Mouse (Mus musculus) ES-E14 (cell line): ENCODE results near the gene Kif22. TPM values are rescaled to one million over a fixed set of nuclear protein-coding genes. Genes with fewer than 3 reads are reported as not detected.

Experiments used
- DNase-seq: peaks from one replicate; pipeline ENCODE4 v3.0.0-alpha.2; 2013; ENCODE audit warnings: low read depth, low spot score
- H3K27ac ChIP-seq: 2 replicates; pipeline ENCODE4 v1.5.1; 2012; ENCODE audit warnings: low read depth, mild to moderate bottlenecking, low read length, moderate library complexity, mixed read lengths; ENCODE audit not compliant: poor library complexity, insufficient read depth, severe bottlenecking
- H3K36me3 ChIP-seq: 2 replicates; pipeline ENCODE4 v1.6.1; 2012; ENCODE audit warnings: mild to moderate bottlenecking, low read length, moderate library complexity, mixed read lengths; ENCODE audit not compliant: control insufficient read depth, poor library complexity, insufficient read depth, severe bottlenecking
- H3K4me1 ChIP-seq, 2 experiments: fragments of 150-350 bp in 1 of 2; sonication (generic) in 1 of 2; 2 replicates each; pipeline ENCODE4 v1.6.1; 2012; ENCODE audit warnings: low read length in 2 of 2, mild to moderate bottlenecking in 1 of 2, mixed read lengths in 1 of 2; ENCODE audit not compliant: control insufficient read depth in 2 of 2, insufficient read depth in 2 of 2, poor library complexity in 1 of 2
- H3K4me3 ChIP-seq, 2 experiments: fragments of 150-350 bp in 1 of 2; sonication (generic) in 1 of 2; 2 replicates each; pipeline ENCODE4 v1.5.1; 2012; ENCODE audit warnings: low read length in 2 of 2, low read depth in 1 of 2, mild to moderate bottlenecking in 1 of 2, mixed read lengths in 1 of 2; ENCODE audit not compliant: insufficient read depth in 1 of 2, poor library complexity in 1 of 2, severe bottlenecking in 1 of 2
- H3K9ac ChIP-seq: 2 replicates; pipeline ENCODE4 v1.6.1; 2012; ENCODE audit warnings: low read depth, mild to moderate bottlenecking, low read length, mixed read lengths; ENCODE audit not compliant: poor library complexity, insufficient read depth, severe bottlenecking
- H3K9me3 ChIP-seq: fragments of 150-350 bp; sonication (generic); 2 replicates; pipeline ENCODE4 v1.6.1; 2012; ENCODE audit warnings: low read depth, mild to moderate bottlenecking, low read length; ENCODE audit not compliant: control insufficient read depth, insufficient read depth
- CHD2 ChIP-seq: IDR thresholded peaks from 2 replicates; pipeline ENCODE4 v1.6.1; 2014; ENCODE audit warnings: mild to moderate bottlenecking, low read depth, low read length, inconsistent platforms
- HCFC1 ChIP-seq: IDR thresholded peaks from 2 replicates; pipeline ENCODE4 v1.6.1; 2012; ENCODE audit warnings: low read length, inconsistent platforms, borderline replicate concordance; ENCODE audit not compliant: insufficient read depth
- MAFK ChIP-seq: IDR thresholded peaks from 2 replicates; pipeline ENCODE4 v1.6.1; 2014; ENCODE audit warnings: mild to moderate bottlenecking, low read depth, low read length, inconsistent platforms; ENCODE audit not compliant: insufficient read depth
- ZC3H11A ChIP-seq: IDR thresholded peaks from 2 replicates; pipeline ENCODE4 v1.6.1; 2012; ENCODE audit warnings: low read depth, mild to moderate bottlenecking, inconsistent platforms, low read length, borderline replicate concordance
- ZNF384 ChIP-seq: IDR thresholded peaks from 2 replicates; pipeline ENCODE4 v1.6.1; 2012; ENCODE audit warnings: low read depth, low read length, inconsistent platforms
- in situ Hi-C, 2 experiments: fragments of 600-800 bp; cut with MboI; formaldehyde crosslinking; loops; one replicate each; pipeline ENCODE4 v1.15.1; 2025; ENCODE audit warnings: low sequenced_read_pairs in 2 of 2, inconsistent platforms in 1 of 2; ENCODE audit not compliant: unreplicated experiment in 2 of 2
- total RNA-seq: library from RNA; depleted of rRNA; stranded (reverse); fragments of 300-350 nt; gene quantifications from 2 replicates; pipeline ENCODE4 v1.2.3, GENCODE M21; 2012

Gene Kif22
- total RNA-seq, 1 experiment, result 97.4 TPM

- Histone ChIP-seq H3K9me3 (no peaks in the 10 kb centered on the region), H3K9ac (peak overlapping the region; percentile 95), H3K27ac (peak overlapping the region; percentile 84), H3K4me1 (peaks cover 2 to 7% of the 10 kb centered on the region in 2 experiments; a peak in 3 of 4 replicates), H3K4me3 (peak overlapping the region; percentile 73 to 91), H3K36me3 (peaks cover 12% of the 10 kb centered on the region)
- no peak for DNase-seq
- no peak for TF ChIP-seq HCFC1
- no peak for TF ChIP-seq ZC3H11A
- TF ChIP-seq CHD2, result no peak
- TF ChIP-seq MAFK, result no peak
- TF ChIP-seq ZNF384, result no peak
- in situ Hi-C loops, result no loop called here
These were observed 25.8 kb downstream of the Kif22 start for GRCm38 (mm10) chr7:127016486-127016938.

- Histone ChIP-seq H3K27ac (peak within 1 kb of the TSS; percentile 84), H3K4me1 (peaks cover 2 to 7% of the 10 kb centered on the region in 2 experiments; a peak in 3 of 4 replicates), H3K9ac (peak within 1 kb of the TSS; percentile 95), H3K4me3 (peak within 1 kb of the TSS; percentile 73 to 91), H3K9me3 (no peaks in the 10 kb centered on the region), H3K36me3 (peaks cover 12% of the 10 kb centered on the region)
- no peak for DNase-seq
- TF ChIP-seq HCFC1 (no peak), MAFK (no peak), CHD2 (no peak), ZC3H11A (no peak), ZNF384 (no peak)
- in situ Hi-C loops, result no loop called here
These were observed 26.0 kb downstream of the Kif22 start, which contains the start of gene Pagr1b for GRCm38 (mm10) chr7:127016481-127016485. TSS of gene Pagr1b (minus strand) at chr7:127016484.

- no peak for TF ChIP-seq HCFC1
- TF ChIP-seq ZNF384, result no peak
- TF ChIP-seq MAFK, result no peak
- TF ChIP-seq CHD2, result no peak
- TF ChIP-seq ZC3H11A, result no peak
- peak; percentile 83 for DNase-seq
- peak overlapping the region; percentile 84 for H3K27ac ChIP-seq
- peaks cover 12% of the 10 kb centered on the region for H3K36me3 ChIP-seq
- peak overlapping the region; percentile 95 for H3K9ac ChIP-seq
- H3K4me1 ChIP-seq, result peaks cover 2 to 7% of the 10 kb centered on the region in 2 experiments; a peak in 3 of 4 replicates
- in situ Hi-C loops, result no loop called here
- H3K4me3 ChIP-seq, result peak overlapping the region; percentile 73 to 91
- no peaks in the 10 kb centered on the region for H3K9me3 ChIP-seq
These were observed 26.2 kb downstream of the Kif22 start for GRCm38 (mm10) chr7:127016081-127016480.

GRCm38 (mm10) chr7:127014993-127015392 lies 27.3 kb downstream of the Kif22 start:
- H3K9ac ChIP-seq, result peak overlapping the region; percentile 22; the same call in 1 of the 2 replicates
- peaks cover 2 to 7% of the 10 kb centered on the region in 2 experiments; a peak in 3 of 4 replicates for H3K4me1 ChIP-seq
- peaks cover 12% of the 10 kb centered on the region for H3K36me3 ChIP-seq
- in situ Hi-C loops, result no loop called here
- H3K9me3 ChIP-seq, result no peaks in the 10 kb centered on the region
- no peak for DNase-seq
- peak overlapping the region; percentile 28 for H3K27ac ChIP-seq
- H3K4me3 ChIP-seq, result no peak overlapping the region
- TF ChIP-seq CHD2 (no peak), ZC3H11A (no peak), ZNF384 (no peak), MAFK (no peak), HCFC1 (no peak)

- Histone ChIP-seq H3K9ac (peak within 1 kb of the TSS; percentile 58; the same call in 1 of the 2 replicates), H3K4me3 (peak within 1 kb of the TSS; percentile 53 to 68), H3K4me1 (peaks cover 2 to 8% of the 10 kb centered on the region in 2 experiments; a peak in 3 of 4 replicates), H3K36me3 (peaks cover 12% of the 10 kb centered on the region), H3K9me3 (no peaks in the 10 kb centered on the region), H3K27ac (peak within 1 kb of the TSS; percentile 28)
- in situ Hi-C loops, result no loop called here
- DNase-seq, result no peak
- no peak for TF ChIP-seq ZC3H11A
These were observed 28.0 kb downstream of the Kif22 start, which contains the start of gene Mvp for GRCm38 (mm10) chr7:127014320-127014719. TSS of gene Mvp (minus strand) at chr7:127014621.
